Mouse (Mus musculus) kidney, embryonic 15.5 days (tissue): ENCODE measurements around the gene Ch25h. TPM values are rescaled to one million over a fixed set of nuclear protein-coding genes. Genes with fewer than 3 reads are reported as not detected.
A peak's percentile ranks its signal among the peaks of the same experiment; 100 is the strongest.

ENCODE experiments used
- ATAC-seq: fragments of 200-750 bp; cut with Nextera tagmentation; replicated peaks from 2 replicates; pipeline ENCODE4 v1.8.0; 2017; ENCODE audit warnings: moderate TSS enrichment; ENCODE audit not compliant: low FRiP score
- H3K27ac ChIP-seq: fragments of 300-500 bp; sonication (generic); 2 replicates; pipeline ENCODE4 v1.5.1; 2015; ENCODE audit warnings: mild to moderate bottlenecking, inconsistent platforms
- H3K27me3 ChIP-seq: fragments of 300-500 bp; sonication (generic); 2 replicates; pipeline ENCODE4 v1.6.1; 2015; ENCODE audit warnings: inconsistent platforms
- H3K36me3 ChIP-seq: fragments of 300-500 bp; sonication (generic); 2 replicates; pipeline ENCODE4 v1.6.1; 2015; ENCODE audit warnings: inconsistent platforms
- H3K4me1 ChIP-seq: fragments of 300-500 bp; sonication (generic); 2 replicates; pipeline ENCODE4 v1.6.1; 2015; ENCODE audit warnings: inconsistent platforms
- H3K4me2 ChIP-seq: fragments of 300-500 bp; sonication (generic); 2 replicates; pipeline ENCODE4 v1.6.1; 2015; ENCODE audit warnings: moderate library complexity, mild to moderate bottlenecking, inconsistent platforms
- H3K4me3 ChIP-seq: fragments of 300-500 bp; sonication (generic); replicated peaks from 2 replicates; pipeline ENCODE4 v1.5.1; 2015; ENCODE audit warnings: mild to moderate bottlenecking, inconsistent platforms
- H3K9ac ChIP-seq: fragments of 300-500 bp; sonication (generic); 2 replicates; pipeline ENCODE4 v1.6.1; 2015; ENCODE audit warnings: mild to moderate bottlenecking, inconsistent platforms
- H3K9me3 ChIP-seq: fragments of 300-500 bp; sonication (generic); replicated peaks from 2 replicates; pipeline ENCODE4 v1.6.1; 2016; ENCODE audit warnings: inconsistent platforms
- WGBS: fragments of 180-500 bp; shearing (Covaris S2); methylation state at CpG from one replicate; pipeline ENCODE4 v1.1.7; 2015; ENCODE audit warnings: mixed read lengths; 5-methylcytosine and 5-hydroxymethylcytosine counted together
- polyA plus RNA-seq: library from polyadenylated mRNA; unstranded; fragments of >200 nt; fragmentation: Nextera tagmentation; extraction: Ambion mirVana; gene quantifications from 2 replicates; pipeline ENCODE4 v1.2.1, GENCODE M21; 2015

The Ch25h gene
- polyA plus RNA-seq, 1 experiment from 2014 or later = 2.2 TPM

DNA sequence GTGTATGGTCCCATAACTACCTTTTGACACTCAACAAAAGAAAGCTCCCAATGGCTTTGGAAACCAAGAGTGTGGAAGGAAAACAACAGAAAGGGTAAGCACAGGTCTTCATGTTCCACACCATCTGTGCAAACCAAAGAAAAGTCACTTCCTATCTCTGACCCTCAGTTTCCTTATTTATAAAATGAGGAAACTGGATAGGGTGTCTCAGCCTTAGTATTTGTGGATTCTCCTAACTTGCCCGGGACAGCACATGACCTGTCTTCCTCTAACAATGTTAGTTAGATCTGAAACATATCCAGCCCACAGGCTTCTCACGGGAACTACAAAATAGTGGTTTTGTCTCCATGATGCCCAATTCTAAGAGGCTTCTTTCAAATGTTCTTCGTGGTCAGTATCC lies 10.5 kb downstream of the Ch25h start:
- Histone ChIP-seq H3K27me3 (no peaks in the 10 kb centered on the region), H3K4me3 (no peak overlapping the region), H3K36me3 (no peaks in the 10 kb centered on the region), H3K9ac (no peak overlapping the region), H3K4me2 (no peak overlapping the region), H3K9me3 (no peaks in the 10 kb centered on the region), H3K4me1 (no peaks in the 10 kb centered on the region), H3K27ac (no peak overlapping the region)
- ATAC-seq = no peak
- WGBS = 68% methylated on average over 3 of the region's 3 CpGs

DNA sequence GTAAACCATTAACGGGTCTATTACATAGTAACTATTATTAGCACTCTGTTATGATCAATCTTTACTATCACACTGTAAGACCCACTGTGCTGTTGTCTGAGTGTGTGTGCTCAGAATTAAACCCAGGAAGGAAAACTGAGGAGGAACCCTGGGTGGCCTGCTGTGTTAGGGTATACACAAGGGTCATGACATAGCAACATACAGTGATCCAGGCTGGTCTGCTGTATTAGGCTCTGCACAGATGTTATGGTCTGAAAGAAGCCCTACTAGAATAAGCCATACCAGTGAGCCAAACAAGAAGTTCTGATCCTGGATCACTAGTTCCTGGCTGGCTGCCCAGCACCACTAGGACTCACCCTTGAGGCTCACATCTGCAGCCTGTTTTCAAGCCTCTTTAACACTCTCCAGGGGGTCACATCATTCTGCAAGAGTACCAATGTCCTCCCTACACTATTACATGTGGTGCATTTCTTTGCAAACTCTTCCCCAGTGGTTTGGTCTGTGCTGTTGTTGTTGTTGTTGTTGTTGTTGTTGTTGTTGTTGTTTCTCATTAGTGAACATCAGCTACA lies 13.4 kb downstream of the Ch25h start:
- no peaks in the 10 kb centered on the region for H3K27me3 ChIP-seq
- no peaks in the 10 kb centered on the region for H3K9me3 ChIP-seq
- no peaks in the 10 kb centered on the region for H3K4me1 ChIP-seq
- H3K9ac ChIP-seq = no peak overlapping the region
- ATAC-seq = peak; percentile 22; the same call in 1 of the 2 replicates
- 91% methylated on average over 1 of the region's 1 CpGs for WGBS
- H3K4me2 ChIP-seq = no peak overlapping the region
- no peak overlapping the region for H3K4me3 ChIP-seq
- no peaks in the 10 kb centered on the region for H3K36me3 ChIP-seq
- H3K27ac ChIP-seq = no peak overlapping the region

DNA sequence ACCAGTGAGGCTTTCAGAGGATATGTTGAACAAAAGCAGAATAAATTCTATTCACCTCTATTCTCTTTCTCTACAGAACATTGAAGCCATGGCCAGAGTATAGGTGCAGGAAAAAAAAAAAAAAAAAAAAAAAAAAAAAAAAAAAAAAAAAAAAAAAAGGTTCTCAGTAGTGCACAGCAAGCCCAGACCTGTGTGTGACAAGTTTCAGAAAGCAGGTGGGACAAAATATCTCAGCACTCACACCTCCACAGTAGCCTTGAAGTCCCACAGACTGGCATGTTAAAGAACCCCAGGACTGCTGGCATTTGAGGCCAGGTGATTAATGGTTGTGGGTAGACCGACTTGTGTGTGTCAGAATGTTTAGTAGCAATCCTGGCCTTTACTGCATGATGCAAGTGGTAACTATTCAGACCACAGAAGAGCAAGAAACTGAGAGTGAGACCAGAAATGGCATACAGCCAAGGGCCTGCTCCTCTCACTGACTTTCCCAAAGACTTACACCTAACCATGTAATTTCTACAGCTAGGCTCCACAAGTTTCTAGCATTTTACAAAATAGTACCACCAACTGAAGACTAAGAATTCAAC lies 24.1 kb downstream of the Ch25h start:
- Histone ChIP-seq H3K4me3 (no peak overlapping the region), H3K4me1 (no peaks in the 10 kb centered on the region), H3K36me3 (no peaks in the 10 kb centered on the region), H3K9ac (no peak overlapping the region), H3K27ac (no peak overlapping the region), H3K4me2 (no peak overlapping the region), H3K9me3 (no peaks in the 10 kb centered on the region), H3K27me3 (no peaks in the 10 kb centered on the region)
- 77% methylated on average over 1 of the region's 1 CpGs for WGBS
- ATAC-seq = no peak

DNA sequence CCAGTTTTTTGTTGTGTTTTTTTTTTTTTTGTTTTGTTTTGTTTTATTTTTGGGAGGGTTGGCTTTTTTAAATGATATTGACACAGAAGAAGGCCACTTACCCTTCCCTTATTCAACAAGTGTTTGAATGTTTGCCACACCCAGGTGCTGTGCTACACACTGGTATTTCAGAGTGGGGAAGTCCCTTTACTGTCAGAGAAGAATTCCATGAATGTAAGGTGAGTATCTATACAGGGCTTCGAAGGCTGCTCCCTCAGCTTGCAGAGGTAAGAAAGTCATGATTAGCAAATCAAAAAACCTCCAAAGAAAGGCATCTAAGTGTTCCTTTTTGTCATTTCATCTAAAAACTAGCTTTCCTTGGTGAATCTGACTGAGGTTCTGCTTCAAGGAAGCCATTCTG lies 26.1 kb downstream of the Ch25h start:
- no peak for ATAC-seq
- no peak overlapping the region for H3K9ac ChIP-seq
- no peak overlapping the region for H3K27ac ChIP-seq
- H3K9me3 ChIP-seq = no peaks in the 10 kb centered on the region
- no peak overlapping the region for H3K4me3 ChIP-seq
- 85% methylated on average over 1 of the region's 1 CpGs for WGBS
- no peak overlapping the region for H3K4me2 ChIP-seq
- H3K36me3 ChIP-seq = no peaks in the 10 kb centered on the region
- no peaks in the 10 kb centered on the region for H3K4me1 ChIP-seq
- H3K27me3 ChIP-seq = no peaks in the 10 kb centered on the region

DNA sequence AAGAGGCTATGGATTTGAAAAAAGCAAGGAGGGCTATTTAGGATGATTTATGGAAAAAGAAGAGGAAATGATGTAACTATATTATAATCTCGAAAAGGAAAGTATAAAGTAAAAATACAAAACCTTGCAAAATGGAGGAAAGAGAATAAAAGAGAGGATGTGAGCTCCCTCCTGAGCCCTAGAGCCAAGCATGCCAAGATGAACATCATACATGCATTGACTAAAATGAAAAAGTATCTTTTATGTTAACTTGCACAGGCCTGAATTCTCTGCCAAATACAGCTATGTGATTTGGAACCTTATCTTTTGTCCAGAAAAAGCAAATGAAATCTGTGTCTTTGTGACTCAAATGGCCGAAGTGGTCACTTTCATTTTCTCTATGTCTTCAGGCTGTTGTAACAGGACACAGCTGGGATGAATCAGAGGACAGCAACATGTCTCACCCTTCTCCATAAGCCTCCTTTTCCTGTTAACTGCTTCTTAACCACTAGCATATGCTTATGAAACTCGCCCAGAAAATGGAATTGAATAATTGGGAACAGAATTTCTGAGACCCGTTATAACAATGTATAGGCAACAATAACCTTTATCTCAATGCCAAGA lies 29.5 kb downstream of the Ch25h start:
- no peaks in the 10 kb centered on the region for H3K4me1 ChIP-seq
- 58% methylated on average over 4 of the region's 4 CpGs for WGBS
- H3K9ac ChIP-seq = no peak overlapping the region
- H3K27ac ChIP-seq = peak overlapping the region; percentile 66; the same call in 1 of the 2 replicates
- H3K9me3 ChIP-seq = no peaks in the 10 kb centered on the region
- no peak overlapping the region for H3K4me3 ChIP-seq
- H3K36me3 ChIP-seq = no peaks in the 10 kb centered on the region
- H3K27me3 ChIP-seq = no peaks in the 10 kb centered on the region
- ATAC-seq = no peak
- H3K4me2 ChIP-seq = peak overlapping the region; percentile 31

DNA sequence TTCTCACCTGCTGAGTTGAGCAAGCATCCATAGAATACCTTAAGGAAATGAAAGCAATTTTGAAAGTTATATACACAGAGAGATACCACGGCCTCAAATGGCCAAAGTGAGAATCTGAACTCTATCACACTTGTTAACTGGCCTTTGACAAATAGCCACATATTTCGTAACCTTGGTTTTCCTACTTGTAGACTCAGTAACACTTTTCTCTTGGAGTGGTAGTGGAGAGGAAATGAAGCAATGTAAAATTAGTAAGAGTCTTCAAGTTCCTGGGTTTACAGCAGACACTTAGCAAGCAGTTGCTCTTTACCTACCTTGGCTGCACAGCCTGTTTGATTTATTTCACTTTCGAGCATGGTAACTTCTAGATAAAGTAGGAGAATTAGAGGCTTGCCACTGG lies 30.2 kb downstream of the Ch25h start:
- ATAC-seq = no peak
- no peaks in the 10 kb centered on the region for H3K9me3 ChIP-seq
- H3K4me1 ChIP-seq = no peaks in the 10 kb centered on the region
- 0 out of 2 replicates have a peak overlapping the region, but pooled peaks have one; percentile 5 for H3K27ac ChIP-seq
- 83% methylated on average over 3 of the region's 3 CpGs for WGBS
- no peaks in the 10 kb centered on the region for H3K27me3 ChIP-seq
- no peak overlapping the region for H3K9ac ChIP-seq
- H3K4me3 ChIP-seq = no peak overlapping the region
- H3K36me3 ChIP-seq = no peaks in the 10 kb centered on the region
- H3K4me2 ChIP-seq = no peak overlapping the region

DNA sequence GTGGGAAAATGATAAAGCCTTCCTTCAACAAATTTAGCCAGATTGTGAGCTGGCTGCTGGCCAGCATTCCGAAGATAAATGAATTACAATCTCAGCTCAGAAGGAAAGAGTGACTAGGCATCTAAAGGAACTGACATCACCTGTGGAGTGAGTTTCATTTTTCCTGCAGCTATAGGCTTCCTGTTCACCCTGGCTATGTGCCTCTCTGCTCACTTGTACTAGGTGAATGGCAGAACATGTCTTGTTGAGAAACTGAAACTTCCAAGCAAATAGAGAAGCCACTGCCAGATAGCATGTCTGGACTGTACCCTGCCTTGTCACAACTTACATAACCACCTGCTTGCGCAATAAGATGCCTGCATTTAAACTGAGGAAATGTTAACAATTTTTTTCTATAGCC lies 33.0 kb downstream of the Ch25h start:
- no peak for ATAC-seq
- Histone ChIP-seq H3K27ac (no peak overlapping the region), H3K4me2 (no peak overlapping the region), H3K36me3 (no peaks in the 10 kb centered on the region), H3K27me3 (no peaks in the 10 kb centered on the region), H3K4me1 (no peaks in the 10 kb centered on the region), H3K9me3 (no peaks in the 10 kb centered on the region), H3K4me3 (no peak overlapping the region), H3K9ac (no peak overlapping the region)
- WGBS = 81% methylated on average over 2 of the region's 2 CpGs

DNA sequence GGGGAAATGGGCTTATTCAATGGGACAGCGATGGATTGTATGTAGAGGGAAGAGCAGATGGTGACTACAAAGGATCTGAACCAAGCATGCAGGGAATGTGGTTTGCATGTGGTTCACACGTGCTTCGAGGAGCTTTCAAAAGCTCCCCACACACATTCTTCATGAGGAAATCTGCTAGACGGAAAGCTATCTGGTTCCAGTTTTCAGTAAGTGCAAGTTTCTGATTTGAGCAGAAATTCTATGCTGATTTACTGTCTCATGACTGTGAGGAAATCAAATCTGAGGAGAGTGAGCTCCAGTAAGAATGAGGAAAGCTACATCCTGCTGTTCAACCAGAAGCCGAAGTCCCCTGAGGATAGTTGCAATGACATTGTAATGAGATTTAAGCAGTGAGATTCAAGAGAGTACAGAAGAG lies 39.8 kb downstream of the Ch25h start:
- Histone ChIP-seq H3K4me3 (no peak overlapping the region), H3K4me1 (no peaks in the 10 kb centered on the region), H3K27me3 (no peaks in the 10 kb centered on the region), H3K36me3 (no peaks in the 10 kb centered on the region), H3K4me2 (no peak overlapping the region), H3K27ac (no peak overlapping the region), H3K9ac (no peak overlapping the region), H3K9me3 (no peaks in the 10 kb centered on the region)
- whole genome bisulfite sequencing = 43% methylated on average over 5 of the region's 5 CpGs
- 0 out of 2 replicates have a peak, but pooled peaks have one; percentile 46 for ATAC-seq

DNA sequence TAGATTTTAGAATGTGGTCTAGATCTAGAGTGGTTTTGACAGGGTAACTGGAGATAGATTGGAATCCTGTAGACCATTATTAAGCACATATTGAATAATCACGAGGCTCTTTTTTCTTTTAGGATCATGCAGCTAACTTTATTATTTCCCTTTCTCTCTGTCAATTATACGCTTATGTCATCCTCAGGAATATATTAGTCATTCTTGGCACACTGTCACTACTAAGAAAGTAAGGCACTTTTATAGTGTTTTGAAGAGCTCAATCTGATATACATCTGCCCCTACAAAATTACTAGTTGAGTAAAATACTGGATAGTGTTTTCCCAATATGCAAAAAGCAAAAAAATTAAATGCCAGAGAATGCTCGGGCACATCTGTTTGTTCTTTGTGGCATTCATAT lies 43.6 kb downstream of the Ch25h start:
- Histone ChIP-seq H3K27ac (no peak overlapping the region), H3K9ac (no peak overlapping the region), H3K4me2 (no peak overlapping the region), H3K4me3 (no peak overlapping the region), H3K36me3 (no peaks in the 10 kb centered on the region), H3K27me3 (no peaks in the 10 kb centered on the region), H3K9me3 (no peaks in the 10 kb centered on the region), H3K4me1 (no peaks in the 10 kb centered on the region)
- ATAC-seq = no peak
- 82% methylated on average over 3 of the region's 3 CpGs for WGBS

DNA sequence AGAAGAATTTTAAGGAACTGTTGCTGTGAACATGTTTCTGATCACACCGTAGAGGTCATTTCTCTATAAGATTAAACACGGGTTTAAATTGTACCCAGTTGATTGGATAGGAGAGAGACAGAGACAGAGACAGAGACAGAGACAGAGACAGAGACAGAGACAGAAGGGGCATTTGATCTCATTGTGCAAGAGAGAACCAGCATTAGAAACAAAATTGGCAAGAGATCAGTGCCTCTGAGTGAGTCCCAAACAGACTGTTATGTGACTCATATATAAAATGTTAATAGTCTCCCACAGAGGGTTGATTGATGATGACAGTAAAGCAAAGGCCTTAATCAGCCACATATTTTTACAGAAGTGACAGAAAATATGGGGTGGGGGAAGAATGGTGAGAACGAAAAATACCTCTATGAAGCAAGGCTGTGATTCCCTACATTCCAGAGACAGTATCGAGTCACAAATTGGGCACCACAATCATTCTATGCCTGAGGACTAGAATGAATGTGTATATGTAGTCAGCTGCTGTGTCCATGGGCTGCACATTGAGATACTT lies 51.1 kb downstream of the Ch25h start:
- Histone ChIP-seq H3K4me3 (no peak overlapping the region), H3K4me2 (no peak overlapping the region), H3K9me3 (no peaks in the 10 kb centered on the region), H3K4me1 (0 out of 2 replicates have a peak, but pooled peaks cover 3% of the 10 kb centered on the region), H3K27me3 (no peaks in the 10 kb centered on the region), H3K9ac (no peak overlapping the region), H3K36me3 (no peaks in the 10 kb centered on the region), H3K27ac (no peak overlapping the region)
- ATAC-seq = no peak
- WGBS = 74% methylated on average over 4 of the region's 4 CpGs
